Mouse (Mus musculus) neural tube, embryonic 15.5 days (tissue): ENCODE data around the gene Limch1. TPM values are rescaled to one million over a fixed set of nuclear protein-coding genes. Genes with fewer than 3 reads are reported as not detected.

Experiments
- ATAC-seq: fragments of 200-750 bp; cut with Nextera tagmentation; 2 replicates; pipeline ENCODE4 v1.8.0; 2017; ENCODE audit warnings: mild to moderate bottlenecking, moderate TSS enrichment, moderate library complexity; ENCODE audit not compliant: low FRiP score
- H3K27ac ChIP-seq: fragments of 300-500 bp; sonication (generic); replicated peaks from 2 replicates; pipeline ENCODE4 v1.5.1; 2015; ENCODE audit warnings: mild to moderate bottlenecking, inconsistent platforms
- H3K27me3 ChIP-seq: fragments of 300-500 bp; sonication (generic); replicated peaks from 2 replicates; pipeline ENCODE4 v1.6.1; 2015; ENCODE audit warnings: inconsistent platforms
- H3K36me3 ChIP-seq: fragments of 300-500 bp; sonication (generic); 2 replicates; pipeline ENCODE4 v1.6.1; 2015; ENCODE audit warnings: inconsistent platforms
- H3K4me1 ChIP-seq: fragments of 300-500 bp; sonication (generic); 2 replicates; pipeline ENCODE4 v1.6.1; 2015; ENCODE audit warnings: inconsistent platforms
- H3K4me2 ChIP-seq: fragments of 300-500 bp; sonication (generic); 2 replicates; pipeline ENCODE4 v1.6.1; 2015; ENCODE audit warnings: inconsistent platforms, mild to moderate bottlenecking, moderate library complexity
- H3K4me3 ChIP-seq: fragments of 300-500 bp; sonication (generic); replicated peaks from 2 replicates; pipeline ENCODE4 v1.5.1; 2015; ENCODE audit warnings: mild to moderate bottlenecking, inconsistent platforms
- H3K9ac ChIP-seq: fragments of 300-500 bp; sonication (generic); replicated peaks from 2 replicates; pipeline ENCODE4 v1.6.1; 2015; ENCODE audit warnings: mild to moderate bottlenecking, inconsistent platforms
- H3K9me3 ChIP-seq: fragments of 300-500 bp; sonication (generic); replicated peaks from 2 replicates; pipeline ENCODE4 v1.6.1; 2016; ENCODE audit warnings: inconsistent platforms
- WGBS: fragments of 180-500 bp; shearing (Covaris S2); methylation state at CpG from one replicate; pipeline ENCODE4 v1.1.7; 2015; ENCODE audit warnings: mixed read lengths; 5-methylcytosine and 5-hydroxymethylcytosine counted together
- polyA plus RNA-seq: library from polyadenylated mRNA; unstranded; fragments of >200 nt; fragmentation: Nextera tagmentation; extraction: Ambion mirVana; gene quantifications from 2 replicates; pipeline ENCODE4 v1.2.1, GENCODE M21; 2015

The Limch1 gene
- polyA plus RNA-seq, 1 experiment from 2014 or later, result 63.7 TPM

DNA sequence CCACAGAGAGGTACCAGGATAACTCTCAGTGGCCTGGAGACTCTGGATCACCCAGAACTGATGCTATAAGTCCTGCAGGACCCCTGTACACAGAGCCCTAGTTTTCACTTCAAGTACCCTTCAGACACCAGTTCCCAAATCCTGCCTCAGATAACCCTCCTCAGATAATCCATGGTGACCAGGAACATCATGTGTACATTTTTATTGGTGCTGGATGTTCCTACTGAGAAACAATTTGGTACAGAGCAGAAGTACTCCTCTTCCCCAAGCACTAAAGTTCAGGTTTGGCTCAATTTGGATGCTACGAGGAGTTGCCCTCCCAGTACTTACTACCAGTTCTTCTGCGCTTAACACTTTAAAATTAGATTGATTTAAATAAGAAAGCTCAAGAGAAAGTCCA, 348.4 kb downstream of the Limch1 start:
- no peaks in the 10 kb centered on the region for H3K9me3 ChIP-seq
- no peak overlapping the region for H3K4me3 ChIP-seq
- no peak overlapping the region for H3K4me2 ChIP-seq
- H3K27me3 ChIP-seq, result peaks cover 92% of the 10 kb centered on the region
- H3K4me1 ChIP-seq, result peaks cover 8% of the 10 kb centered on the region
- no peak overlapping the region for H3K27ac ChIP-seq
- ATAC-seq, result no peak
- 11% methylated on average over 2 of the region's 2 CpGs for WGBS
- H3K36me3 ChIP-seq, result no peaks in the 10 kb centered on the region
- H3K9ac ChIP-seq, result no peak overlapping the region

DNA sequence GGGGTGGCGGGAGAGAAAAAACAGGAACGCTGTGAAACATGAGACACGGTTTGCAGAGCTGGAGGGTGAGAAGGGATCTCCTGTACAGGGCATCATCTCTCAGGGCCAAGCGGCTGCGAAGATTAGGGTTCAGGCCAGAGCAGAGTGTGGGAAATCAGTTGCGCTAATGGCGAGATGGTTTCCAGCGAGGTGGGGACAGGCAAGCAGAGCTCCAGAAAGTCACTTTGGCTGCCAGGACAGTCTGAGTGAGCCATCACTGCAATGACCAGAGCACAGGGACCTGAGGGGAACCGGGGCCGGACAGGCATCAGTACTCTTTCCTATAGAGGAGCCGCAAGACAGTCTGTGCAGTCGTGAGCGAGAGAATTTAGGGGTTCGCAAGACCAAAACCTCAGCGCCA, 349.5 kb downstream of the Limch1 start:
- no peak for ATAC-seq
- Histone ChIP-seq H3K4me2 (no peak overlapping the region), H3K27ac (no peak overlapping the region), H3K4me1 (peaks cover 8% of the 10 kb centered on the region), H3K27me3 (peaks cover 90% of the 10 kb centered on the region), H3K9me3 (no peaks in the 10 kb centered on the region), H3K9ac (no peak overlapping the region), H3K36me3 (no peaks in the 10 kb centered on the region), H3K4me3 (no peak overlapping the region)
- under 1% methylated on average over 15 of the region's 15 CpGs for WGBS

DNA sequence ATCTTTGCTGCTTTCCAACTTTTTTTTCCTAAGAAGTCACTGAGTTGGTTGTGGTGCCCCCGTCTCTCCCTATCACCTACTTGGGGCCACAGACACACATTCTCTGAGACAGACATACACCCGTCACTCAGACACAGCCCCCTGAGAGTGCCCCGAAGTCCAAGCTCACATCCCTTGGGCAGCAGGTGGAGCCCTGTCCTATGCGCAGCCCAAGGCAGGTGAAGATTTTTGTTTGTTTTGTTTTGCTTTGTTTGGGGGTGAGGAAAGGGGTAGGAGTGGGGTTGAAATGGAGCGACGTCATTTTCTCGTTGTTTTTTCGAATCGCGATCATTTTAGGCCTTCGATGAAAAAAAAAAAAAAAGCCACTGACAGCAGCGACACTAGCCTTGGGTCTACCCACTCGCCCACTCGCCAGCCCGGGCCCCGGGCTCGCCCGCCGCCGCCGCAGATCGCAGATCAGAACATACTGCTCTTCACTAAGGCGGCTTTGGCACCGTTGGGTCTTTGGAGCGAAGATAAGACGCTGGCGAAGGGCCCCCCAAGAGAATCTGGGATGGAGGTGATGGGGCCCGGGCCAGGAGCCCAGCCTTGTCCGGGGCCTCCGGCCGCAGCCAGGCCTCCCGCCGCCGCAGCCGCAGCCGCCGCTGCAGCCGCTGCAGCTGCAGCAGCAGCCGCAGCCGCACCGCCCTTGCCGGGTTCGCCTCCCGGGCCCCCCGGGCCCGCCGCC, 350.2 kb downstream of the Limch1 start:
- Histone ChIP-seq H3K9ac (no peak overlapping the region), H3K36me3 (no peaks in the 10 kb centered on the region), H3K9me3 (no peaks in the 10 kb centered on the region), H3K27me3 (peaks cover 88% of the 10 kb centered on the region), H3K4me3 (peak overlapping the region; percentile 13; the same call in 1 of the 2 replicates), H3K27ac (no peak overlapping the region), H3K4me2 (peak overlapping the region; percentile 40), H3K4me1 (peaks cover 8% of the 10 kb centered on the region)
- ATAC-seq, result no peak
- under 1% methylated on average over 44 of the region's 47 CpGs for WGBS

DNA sequence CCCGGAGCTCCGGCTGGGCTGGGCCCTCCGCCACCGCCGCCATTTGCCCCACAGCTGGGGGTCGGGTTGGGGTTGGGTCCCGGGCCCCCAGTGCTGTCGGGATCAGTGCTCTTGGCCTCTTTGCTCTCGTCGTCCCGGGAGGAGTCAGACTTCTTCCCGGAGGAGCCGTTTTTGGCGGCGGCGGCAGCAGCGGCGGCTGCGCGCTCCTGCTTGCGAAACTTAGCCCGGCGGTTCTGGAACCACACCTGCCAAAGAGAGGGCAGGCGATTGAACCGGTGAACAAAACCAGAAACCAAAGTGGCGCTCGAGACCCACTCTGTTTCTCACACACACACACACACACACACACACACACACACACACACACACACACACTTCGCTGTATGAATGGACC, 350.7 kb downstream of the Limch1 start:
- no peak overlapping the region for H3K27ac ChIP-seq
- WGBS, result under 1% methylated on average over 28 of the region's 28 CpGs
- ATAC-seq, result no peak
- peaks cover 88% of the 10 kb centered on the region for H3K27me3 ChIP-seq
- H3K9ac ChIP-seq, result no peak overlapping the region
- H3K9me3 ChIP-seq, result no peaks in the 10 kb centered on the region
- H3K4me2 ChIP-seq, result peak overlapping the region; percentile 40
- H3K4me1 ChIP-seq, result peaks cover 8% of the 10 kb centered on the region
- H3K4me3 ChIP-seq, result peak overlapping the region; percentile 13; the same call in 1 of the 2 replicates
- no peaks in the 10 kb centered on the region for H3K36me3 ChIP-seq

DNA sequence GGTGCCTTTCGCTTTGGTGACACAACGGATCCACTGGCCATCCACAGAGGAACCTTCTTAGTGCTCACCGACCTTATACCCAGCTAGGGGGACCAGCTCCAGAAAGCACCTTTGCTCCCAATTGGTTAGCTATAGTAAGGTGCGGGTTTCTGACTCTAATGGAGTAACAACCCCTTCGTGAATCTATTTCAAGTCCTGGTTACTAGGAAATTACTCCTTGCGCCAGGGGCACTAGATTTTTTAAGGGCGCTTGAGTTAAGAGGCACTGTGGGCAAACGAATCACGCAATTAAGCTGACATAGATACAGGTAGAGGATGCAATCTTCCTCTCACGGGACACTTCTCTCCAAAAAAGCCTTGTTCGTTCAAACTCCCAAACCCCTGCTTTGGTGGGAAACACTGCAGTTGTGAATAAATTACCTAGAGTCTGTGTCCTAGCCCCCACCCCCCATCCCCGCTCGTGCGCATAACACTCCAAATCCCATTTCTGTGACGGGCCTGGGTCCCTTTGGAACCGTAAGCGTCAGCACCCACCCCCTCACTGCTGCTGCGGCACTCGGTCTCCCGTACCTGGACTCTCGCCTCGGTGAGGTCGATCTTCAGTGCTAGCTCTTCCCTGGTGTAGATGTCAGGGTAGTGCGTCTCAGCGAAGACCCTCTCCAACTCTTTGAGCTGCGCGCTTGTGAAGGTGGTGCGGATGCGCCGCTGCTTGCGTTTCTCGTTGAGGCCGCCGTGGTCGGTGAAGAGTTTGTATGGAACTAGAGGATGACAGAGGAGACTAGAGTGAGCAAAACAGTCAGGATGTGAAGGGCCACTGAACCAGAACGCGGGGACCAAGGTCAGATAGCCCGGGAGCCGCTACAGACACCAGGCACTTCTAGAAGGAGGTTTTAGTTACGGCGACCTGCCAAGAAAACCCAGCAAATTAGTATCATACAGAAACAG, 351.8 kb downstream of the Limch1 start:
- H3K27me3 ChIP-seq, result peaks cover 88% of the 10 kb centered on the region
- H3K9ac ChIP-seq, result no peak overlapping the region
- WGBS, result 2% methylated on average over 41 of the region's 41 CpGs
- no peak for ATAC-seq
- H3K9me3 ChIP-seq, result no peaks in the 10 kb centered on the region
- no peak overlapping the region for H3K27ac ChIP-seq
- no peaks in the 10 kb centered on the region for H3K36me3 ChIP-seq
- H3K4me3 ChIP-seq, result no peak overlapping the region
- H3K4me2 ChIP-seq, result no peak overlapping the region
- H3K4me1 ChIP-seq, result peaks cover 8% of the 10 kb centered on the region

DNA sequence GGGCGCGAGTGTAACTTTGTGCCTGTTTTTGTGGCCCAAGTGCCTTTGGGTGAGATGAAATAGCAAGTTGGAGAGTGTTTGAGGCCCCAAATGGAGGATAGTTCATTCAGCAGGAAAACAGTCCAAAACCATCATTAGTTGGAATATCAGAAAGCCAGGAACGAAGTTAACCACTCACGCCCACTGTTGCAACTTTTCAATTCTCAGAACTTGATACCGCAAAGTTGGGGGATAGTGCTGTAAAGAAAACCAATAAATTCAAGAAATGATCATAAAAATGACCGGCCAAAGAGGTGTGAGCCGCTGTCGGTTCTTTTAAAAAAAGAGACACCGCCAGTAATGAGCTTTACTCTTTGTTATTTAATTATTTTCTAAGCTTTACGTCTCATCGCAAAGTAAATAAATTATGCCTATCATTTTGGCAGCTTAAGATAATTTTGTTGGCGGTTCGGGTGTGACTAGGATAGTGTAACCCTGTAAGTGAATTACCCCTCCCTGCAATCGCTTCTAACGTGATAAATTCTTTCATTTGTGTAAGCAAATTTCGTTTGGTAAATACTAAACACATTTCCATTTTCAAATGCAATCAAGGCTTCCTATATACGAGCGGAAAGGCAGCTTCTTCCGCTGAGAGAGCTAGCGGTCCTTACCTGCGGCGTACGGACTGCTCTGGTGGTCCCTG, 352.6 kb downstream of the Limch1 start:
- Histone ChIP-seq H3K4me2 (no peak overlapping the region), H3K9me3 (no peaks in the 10 kb centered on the region), H3K36me3 (no peaks in the 10 kb centered on the region), H3K27ac (no peak overlapping the region), H3K9ac (no peak overlapping the region), H3K4me1 (peaks cover 8% of the 10 kb centered on the region), H3K27me3 (peaks cover 88% of the 10 kb centered on the region), H3K4me3 (no peak overlapping the region)
- 1% methylated on average over 23 of the region's 23 CpGs for WGBS
- no peak for ATAC-seq

DNA sequence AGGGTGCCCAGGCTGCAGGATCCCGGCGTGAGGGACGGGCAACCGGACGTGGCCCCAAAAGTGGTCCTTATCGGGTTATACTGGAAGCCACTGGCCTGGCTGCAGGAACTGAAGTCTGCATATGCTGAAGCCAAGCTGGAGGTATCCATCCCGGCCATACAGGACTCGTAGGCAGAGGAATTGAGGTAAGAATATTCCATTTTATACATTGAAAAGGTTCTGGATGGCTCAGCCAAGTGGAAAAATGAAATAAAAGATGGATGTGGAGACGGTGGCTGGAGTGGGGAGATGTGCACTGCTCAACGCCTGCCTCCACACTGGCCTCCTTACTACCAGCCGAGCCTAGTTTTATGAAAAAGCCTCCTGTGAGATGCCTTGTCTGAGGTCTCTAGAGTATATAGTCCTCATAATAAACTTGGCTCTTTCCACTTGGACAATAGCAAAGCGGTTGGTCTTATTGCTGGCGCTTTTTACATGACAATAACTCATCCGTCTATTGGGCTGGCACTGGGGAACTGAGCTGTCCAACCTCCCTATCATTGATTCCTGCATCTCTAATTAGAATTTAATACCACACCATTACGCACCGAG, 353.2 kb downstream of the Limch1 start, which contains the start of gene Phox2b:
Phox2b (minus strand) TSS at position 569 of the 591 bp plus-strand sequence.
- H3K9ac ChIP-seq, result no peak within 1 kb of the TSS
- H3K4me3 ChIP-seq, result no peak within 1 kb of the TSS
- no peak within 1 kb of the TSS for H3K27ac ChIP-seq
- H3K4me2 ChIP-seq, result no peak within 1 kb of the TSS
- peaks cover 8% of the 10 kb centered on the region for H3K4me1 ChIP-seq
- no peaks in the 10 kb centered on the region for H3K36me3 ChIP-seq
- peaks cover 88% of the 10 kb centered on the region for H3K27me3 ChIP-seq
- WGBS, result 2% methylated on average over 16 of the region's 16 CpGs
- H3K9me3 ChIP-seq, result no peaks in the 10 kb centered on the region
- ATAC-seq, result no peak

DNA sequence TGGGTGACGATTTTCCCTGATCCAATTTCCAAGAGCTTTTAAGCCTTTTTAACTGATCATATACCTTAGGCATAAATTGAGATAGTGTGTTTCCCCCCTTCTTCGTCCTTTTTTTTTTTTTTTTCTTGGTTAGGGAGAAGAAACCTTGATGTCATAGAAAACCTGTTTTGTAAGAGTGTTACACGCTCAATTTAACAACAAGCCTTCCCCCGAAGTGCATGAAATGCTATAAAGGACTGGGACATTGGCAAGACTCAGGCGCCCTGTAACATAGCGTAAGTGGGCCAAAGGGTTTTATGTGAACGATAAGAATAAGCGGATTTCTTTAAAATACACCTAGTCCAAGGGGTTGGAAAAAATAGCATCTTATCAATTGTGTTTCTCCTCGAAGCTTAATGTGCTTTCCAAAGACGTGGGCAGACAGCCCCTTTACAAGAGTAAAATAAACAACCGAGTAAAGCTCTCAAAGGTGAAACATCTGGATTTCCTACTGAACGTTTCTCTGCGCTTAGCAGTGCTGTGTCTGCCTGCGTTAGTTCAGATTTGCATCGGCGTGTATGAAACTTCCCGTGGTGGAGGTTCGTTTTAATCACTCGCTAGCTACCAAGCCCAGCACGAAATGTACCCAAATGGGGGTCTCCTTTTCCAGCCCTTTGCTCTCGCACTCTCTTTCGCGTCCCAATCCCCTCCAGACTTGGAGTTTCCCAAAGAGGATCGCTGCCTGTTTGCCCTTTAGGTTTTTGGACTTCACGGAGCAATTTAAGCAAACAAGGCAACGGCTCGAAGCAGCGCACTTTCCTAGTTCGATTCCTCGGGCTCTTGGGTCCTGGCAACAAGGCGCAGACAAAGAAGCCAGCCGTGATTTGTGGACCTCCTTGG, 354.0 kb downstream of the Limch1 start:
- under 1% methylated on average over 32 of the region's 32 CpGs for WGBS
- no peak for ATAC-seq
- Histone ChIP-seq H3K4me1 (peaks cover 8% of the 10 kb centered on the region), H3K9me3 (no peaks in the 10 kb centered on the region), H3K9ac (no peak overlapping the region), H3K27me3 (peaks cover 90% of the 10 kb centered on the region), H3K36me3 (no peaks in the 10 kb centered on the region), H3K27ac (no peak overlapping the region), H3K4me2 (no peak overlapping the region), H3K4me3 (no peak overlapping the region)

DNA sequence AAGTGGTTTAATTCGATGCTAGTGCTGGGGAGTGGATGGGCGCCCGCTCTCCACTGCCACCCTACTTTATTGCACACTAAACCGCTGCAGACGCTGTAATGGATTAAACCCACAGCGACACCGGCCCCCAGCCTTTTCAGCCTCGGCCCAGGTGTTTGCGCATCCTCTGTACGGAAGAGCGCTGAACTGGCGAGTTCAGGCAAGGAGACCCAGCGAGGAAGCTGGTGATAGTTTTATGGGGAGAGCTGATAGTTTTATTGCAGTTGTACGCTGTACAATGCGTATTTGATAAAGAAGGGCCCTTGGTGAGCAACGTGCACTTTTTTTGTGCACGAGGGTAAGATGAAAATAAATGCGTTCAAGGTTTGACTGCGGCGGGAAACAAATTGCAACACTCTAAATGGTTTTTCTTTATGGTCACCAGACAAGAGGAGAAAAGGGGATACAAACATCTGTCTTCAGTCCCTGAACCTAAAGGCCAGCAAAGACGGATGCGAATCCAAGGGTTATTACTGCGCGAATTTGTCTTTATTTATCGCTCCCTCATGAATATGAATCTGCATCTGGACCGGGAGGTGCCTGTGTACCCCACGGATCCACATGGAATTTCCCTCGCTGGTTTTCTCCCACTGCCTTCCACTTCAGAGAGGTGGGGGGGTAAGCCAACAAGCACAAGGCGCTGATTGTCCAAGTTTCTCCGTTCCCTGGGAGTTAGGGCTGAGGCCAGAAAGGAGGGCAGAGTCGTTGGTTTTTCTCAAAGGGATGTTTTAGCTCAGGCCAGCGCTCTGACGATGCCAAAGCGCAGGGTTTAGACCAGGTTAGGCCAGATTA, 355.2 kb downstream of the Limch1 start:
- Histone ChIP-seq H3K27me3 (peaks cover 89% of the 10 kb centered on the region), H3K4me2 (no peak overlapping the region), H3K4me3 (no peak overlapping the region), H3K9me3 (no peaks in the 10 kb centered on the region), H3K9ac (no peak overlapping the region), H3K4me1 (peaks cover 7% of the 10 kb centered on the region), H3K27ac (no peak overlapping the region), H3K36me3 (no peaks in the 10 kb centered on the region)
- 1% methylated on average over 34 of the region's 34 CpGs for WGBS
- no peak for ATAC-seq

DNA sequence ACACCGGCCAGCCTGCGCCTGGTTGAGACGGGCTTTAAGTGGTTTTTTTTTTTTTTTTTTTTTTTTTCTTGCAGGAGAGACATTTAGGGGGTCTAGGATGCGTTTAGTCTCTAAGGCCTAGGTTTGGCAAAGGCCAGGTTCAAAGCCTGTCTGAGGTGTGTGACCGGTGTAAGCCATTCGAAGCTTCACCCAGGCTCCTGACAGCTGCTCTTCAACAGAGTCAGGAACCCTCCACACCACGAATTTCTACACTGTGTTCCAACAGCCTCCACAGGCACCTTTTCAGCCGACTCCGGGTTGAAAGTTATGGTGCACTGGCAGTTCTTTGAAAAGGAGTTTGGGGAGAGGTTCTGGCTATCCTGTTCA, 355.8 kb downstream of the Limch1 start:
- H3K9ac ChIP-seq, result no peak overlapping the region
- no peak overlapping the region for H3K4me2 ChIP-seq
- 5% methylated on average over 9 of the region's 9 CpGs for WGBS
- ATAC-seq, result no peak
- H3K4me3 ChIP-seq, result no peak overlapping the region
- peaks cover 89% of the 10 kb centered on the region for H3K27me3 ChIP-seq
- H3K9me3 ChIP-seq, result no peaks in the 10 kb centered on the region
- H3K4me1 ChIP-seq, result peaks cover 1% of the 10 kb centered on the region
- H3K36me3 ChIP-seq, result no peaks in the 10 kb centered on the region
- no peak overlapping the region for H3K27ac ChIP-seq
